Mouse (Mus musculus): ENCODE measurements at regions not wholly inside any gene's neighbourhood (a gene's known extent, or its start where the extent isn't known, plus 50 kb on each side); places are given as distances from the start of the nearest gene placed in this dataset.

DNA sequence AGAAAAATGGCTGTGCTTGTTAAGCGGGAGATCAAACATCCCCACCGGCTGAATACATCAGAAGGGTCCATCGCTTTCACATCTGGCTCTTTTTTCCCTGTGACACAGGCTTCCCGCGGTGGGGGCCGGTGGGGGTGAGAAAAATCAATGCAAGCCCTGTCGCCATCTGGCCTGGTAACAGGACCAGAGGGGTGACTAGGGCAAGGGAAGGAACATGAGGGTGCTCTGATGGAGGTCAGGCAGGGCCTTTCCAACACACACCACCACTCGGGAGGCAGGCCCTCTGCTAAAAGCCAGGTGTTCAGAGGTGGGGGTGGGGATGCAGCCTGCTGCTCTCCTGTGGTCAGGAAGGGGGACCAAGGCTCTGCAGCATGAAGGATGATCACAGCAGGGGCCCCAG lies 107.5 kb upstream of the Syt13 start:
- TF ChIP-seq CTCF (IDR thresholded peaks at IDR 0.05; ENCODE audit: insufficient read depth, low read length) (no peak), POLR2A (IDR thresholded peaks at IDR 0.05; ENCODE audit: borderline replicate concordance, extremely low read depth, low read depth, low read length) (no peak)

Data from lung, adult 2 months (tissue).